Mouse (Mus musculus): ENCODE results near the gene Adgrf4. TPM values are rescaled to one million over a fixed set of nuclear protein-coding genes. Genes with fewer than 3 reads are reported as not detected.

Adgrf4 gene
- polyA plus RNA-seq, 1 experiment from 2014 or later, result 0.10 TPM

- Histone ChIP-seq H3K4me3 (no peak overlapping the region), H3K4me2 (no peak overlapping the region), H3K4me1 (replicated peaks) (no peaks in the 10 kb centered on the region), H3K36me3 (no peaks in the 10 kb centered on the region), H3K9ac (no peak overlapping the region), H3K27me3 (no peaks in the 10 kb centered on the region), H3K9me3 (no peaks in the 10 kb centered on the region), H3K27ac (replicated peaks) (no peak overlapping the region)
- WGBS, result 37% methylated on average over 6 of the region's 6 CpGs
- peak; percentile 73; the same call in 1 of the 2 replicates for ATAC-seq (ENCODE audit: low FRiP score, low read depth)
Measured at GRCm38 (mm10) chr17:42613043-42613737, 78.9 kb downstream of the Adgrf4 start.

GRCm38 (mm10) chr17:42611295-42611694 is 80.8 kb downstream of the Adgrf4 start, which contains the start of gene Opn5:
Gene Opn5, minus strand, starts transcription at chr17:42611395.
- Histone ChIP-seq H3K27ac (replicated peaks) (no peak within 1 kb of the TSS), H3K4me3 (no peak within 1 kb of the TSS), H3K4me1 (replicated peaks) (no peaks in the 10 kb centered on the region), H3K36me3 (no peaks in the 10 kb centered on the region), H3K4me2 (no peak within 1 kb of the TSS), H3K9ac (no peak within 1 kb of the TSS), H3K9me3 (no peaks in the 10 kb centered on the region), H3K27me3 (no peaks in the 10 kb centered on the region)
- 84% methylated on average over 8 of the region's 8 CpGs for WGBS
- no peak for ATAC-seq (ENCODE audit: low FRiP score, low read depth)

- no peaks in the 10 kb centered on the region for H3K9me3 ChIP-seq
- H3K27me3 ChIP-seq, result no peaks in the 10 kb centered on the region
- no peaks in the 10 kb centered on the region for H3K4me1 ChIP-seq (replicated peaks)
- ATAC-seq (ENCODE audit: low FRiP score, low read depth), result no peak
- H3K4me2 ChIP-seq, result no peak overlapping the region
- 19% methylated on average over 3 of the region's 3 CpGs for WGBS
- no peaks in the 10 kb centered on the region for H3K36me3 ChIP-seq
- no peak overlapping the region for H3K4me3 ChIP-seq
- no peak overlapping the region for H3K9ac ChIP-seq
- no peak overlapping the region for H3K27ac ChIP-seq (replicated peaks)
Measured at GRCm38 (mm10) chr17:42608270-42608669, 83.8 kb downstream of the Adgrf4 start.

Other genes with a start within 250 kb of the Adgrf4 start
- 0.13 and 0.32 TPM in 2 replicates for gene Opn5, start 80.9 kb downstream of the Adgrf4 start, polyA plus RNA-seq (2015; fragmentation: Nextera tagmentation; extraction: Ambion mirVana)
- gene Adgrf2, start 49.9 kb upstream of the Adgrf4 start, polyA plus RNA-seq (2015; fragmentation: Nextera tagmentation; extraction: Ambion mirVana), result 0.10 and 0.13 TPM in 2 replicates
- 8.2 and 8.3 TPM in 2 replicates for gene Cd2ap, start 184.4 kb upstream of the Adgrf4 start, polyA plus RNA-seq (2015; fragmentation: Nextera tagmentation; extraction: Ambion mirVana)